9 mouse cellular contexts compared by ENCODE assay signal in the genomic region with DNA sequence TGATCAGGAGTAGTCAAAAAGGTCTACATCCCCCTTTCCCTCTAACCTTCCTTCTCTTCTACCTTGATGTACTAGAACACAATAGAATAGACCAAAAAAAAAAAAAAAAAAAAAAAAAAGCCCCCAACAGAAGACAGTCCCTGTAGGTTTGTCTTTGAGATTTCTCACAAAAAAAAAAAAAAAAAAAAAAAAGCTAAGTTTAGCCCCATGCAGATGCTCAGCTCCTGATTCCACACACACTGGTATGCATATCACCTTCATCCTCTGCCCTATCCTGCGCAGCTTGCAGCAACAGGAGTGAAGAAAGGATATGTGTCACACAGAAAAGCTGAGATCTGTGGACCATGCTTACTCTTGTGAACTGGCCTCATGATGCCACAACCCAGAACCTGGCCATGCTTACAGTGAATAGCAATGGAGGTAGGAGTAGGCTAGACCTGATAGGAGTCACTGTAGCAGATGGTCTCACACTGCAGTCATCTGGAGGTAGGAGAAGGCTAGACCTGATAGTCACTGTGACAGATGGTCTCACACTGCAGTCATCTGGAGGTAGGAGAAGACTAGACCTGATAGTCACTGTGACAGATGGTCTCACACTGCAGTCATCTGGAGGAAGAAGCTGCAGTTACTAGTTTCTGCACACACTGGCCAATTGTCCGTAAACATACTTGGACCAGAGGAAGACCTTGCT. TPM values are rescaled to one million over a fixed set of nuclear protein-coding genes. Genes with fewer than 3 reads are reported as not detected.
DNase-seq lines count a peak whose midpoint lies in the region; ATAC-seq and TF ChIP-seq lines count a peak whose summit lies in the region.
"Had no signal": no experiment of that assay in that cellular context is flagged by ENCODE, and none has a peak within 500 bp of the region (broad histone marks: within the 10 kb centered on the region; RNA-seq: fewer than 3 reads in every experiment).

No protein-coding gene starts in this region.

- no peak for TF ChIP-seq EP300 in lung, postnatal 0 days (IDR thresholded peaks at IDR 0.05)

- H3K27ac ChIP-seq in heart, embryonic 11.5 days (ENCODE audit: low read depth, low read length) = no peak overlapping the region
- no peak overlapping the region for H3K27ac ChIP-seq in neural tube, embryonic 13.5 days (replicated peaks)
- H3K27ac ChIP-seq in lung, postnatal 0 days (ENCODE audit: low read length) = no peak overlapping the region

- H3K9ac ChIP-seq in heart, embryonic 11.5 days (ENCODE audit: low read depth, low read length) = no peak overlapping the region
- no peak overlapping the region for H3K9ac ChIP-seq in neural tube, embryonic 13.5 days
- no peak overlapping the region for H3K9ac ChIP-seq in lung, postnatal 0 days (replicated peaks; ENCODE audit: low read depth)

- peaks cover 12% of the 10 kb centered on the region for H3K4me1 ChIP-seq in heart, embryonic 11.5 days (ENCODE audit: control insufficient read depth, insufficient read depth, low read length)
- H3K4me1 ChIP-seq in neural tube, embryonic 13.5 days (replicated peaks) = peaks cover 46% of the 10 kb centered on the region
- peaks cover 4% of the 10 kb centered on the region; the same call in 1 of the 2 replicates for H3K4me1 ChIP-seq in lung, adult 2 months (ENCODE audit: control insufficient read depth, insufficient read depth, low read length)
- peaks cover 9% of the 10 kb centered on the region; the same call in 1 of the 2 replicates for H3K4me1 ChIP-seq in lung, postnatal 0 days (ENCODE audit: insufficient read depth, low read depth, low read length)

- no peak for ATAC-seq in heart, embryonic 11.5 days (replicated peaks; ENCODE audit: insufficient number of reproducible peaks, low FRiP score, low TSS enrichment)
- no peak for ATAC-seq in neural tube, embryonic 13.5 days (ENCODE audit: low read depth)
- no peak for ATAC-seq in lung, postnatal 0 days

- no peak for TF ChIP-seq POLR2A in lung, adult 2 months (IDR thresholded peaks at IDR 0.05; ENCODE audit: borderline replicate concordance, extremely low read depth, low read depth, low read length)

- H3K4me2 ChIP-seq in heart, embryonic 11.5 days = peak overlapping the region; percentile 65
- H3K4me2 ChIP-seq in neural tube, embryonic 13.5 days = peak overlapping the region; percentile 61
- no peak overlapping the region for H3K4me2 ChIP-seq in lung, postnatal 0 days (replicated peaks; ENCODE audit: low read depth, low read length)

- no peak overlapping the region for H3K4me3 ChIP-seq in heart, embryonic 11.5 days (ENCODE audit: low read depth, low read length)
- no peak overlapping the region for H3K4me3 ChIP-seq in neural tube, embryonic 13.5 days
- H3K4me3 ChIP-seq in lung, adult 2 months (replicated peaks; ENCODE audit: extremely low read depth, low read depth, low read length) = no peak overlapping the region
- H3K4me3 ChIP-seq in lung, postnatal 0 days (ENCODE audit: low read depth, low read length) = no peak overlapping the region

- no peak for DNase-seq in heart, adult 18-20 months
- DNase-seq in right cerebral cortex, adult 18-20 months = peak; percentile 17
- no peak for DNase-seq in right cerebral cortex, postnatal 25 days
- DNase-seq in induced T-regulatory cell, adult 2 months (ENCODE audit: low read depth) = peak; percentile 33
- no peak for DNase-seq in lung, adult 2 months
- no peak for DNase-seq in lung, postnatal 0 days (ENCODE audit: low spot score)
- DNase-seq: adrenal gland, adult 8-10 months had no signal

- no peaks in the 10 kb centered on the region for H3K27me3 ChIP-seq in heart, embryonic 11.5 days (ENCODE audit: control insufficient read depth, insufficient read depth, low read length)
- no peaks in the 10 kb centered on the region for H3K27me3 ChIP-seq in neural tube, embryonic 13.5 days
- no peaks in the 10 kb centered on the region for H3K27me3 ChIP-seq in lung, postnatal 0 days (replicated peaks; ENCODE audit: insufficient read depth, low read length)

- 92% methylated on average over 2 of the region's 2 CpGs for WGBS in heart, embryonic 11.5 days (ENCODE audit: insufficient replicate concordance)
- WGBS in neural tube, embryonic 13.5 days = 92% methylated on average over 2 of the region's 2 CpGs
- WGBS in lung, adult 2 months = 98% methylated on average over 2 of the region's 2 CpGs
- 88% methylated on average over 2 of the region's 2 CpGs for WGBS in lung, postnatal 0 days

- no peaks in the 10 kb centered on the region for H3K36me3 ChIP-seq in heart, embryonic 11.5 days (ENCODE audit: control insufficient read depth, insufficient read depth, low read length)
- H3K36me3 ChIP-seq in neural tube, embryonic 13.5 days = 0 out of 2 replicates have a peak, but pooled peaks cover under 1% of the 10 kb centered on the region
- no peaks in the 10 kb centered on the region for H3K36me3 ChIP-seq in lung, postnatal 0 days (ENCODE audit: insufficient read depth, low read length)

- TF ChIP-seq CTCF in lung, adult 2 months (IDR thresholded peaks at IDR 0.05; ENCODE audit: insufficient read depth, low read length) = no peak
- TF ChIP-seq CTCF in lung, postnatal 0 days (IDR thresholded peaks at IDR 0.05) = no peak

- no peaks in the 10 kb centered on the region for H3K9me3 ChIP-seq in heart, embryonic 11.5 days (replicated peaks; ENCODE audit: control insufficient read depth, low read length)
- no peaks in the 10 kb centered on the region; the same call in 1 of the 2 replicates for H3K9me3 ChIP-seq in neural tube, embryonic 13.5 days
- H3K9me3 ChIP-seq in lung, postnatal 0 days (ENCODE audit: low read length) = no peaks in the 10 kb centered on the region

RNA-seq across cellular contexts. Expression of a gene that starts 1.6 kb away (rescaled TPM):
- 31.1 and 40.9 TPM in 2 replicates for polyA plus RNA-seq in heart, embryonic 11.5 days (2014; fragmentation: Nextera tagmentation; extraction: Ambion mirVana)
- 100 to 1,000 TPM; 114 to 116 TPM for total RNA-seq in heart, adult 18-20 months (2021)
- polyA plus RNA-seq in neural tube, embryonic 13.5 days (2015; fragmentation: Nextera tagmentation; extraction: Ambion mirVana) = 58.2 and 61.3 TPM in 2 replicates
- 14.2 and 23.8 TPM in 2 replicates for polyA plus RNA-seq in lung, adult 2 months (2012; rRNA removed)
- 18.3 and 20.6 TPM in 2 replicates for polyA plus RNA-seq in lung, postnatal 0 days (2015; fragmentation: Nextera tagmentation; extraction: Ambion mirVana)

RNA-seq across cellular contexts. Expression of a gene that starts 32.7 kb away (rescaled TPM):
- 6.6 and 8.5 TPM in 2 replicates for polyA plus RNA-seq in heart, embryonic 11.5 days (2014; fragmentation: Nextera tagmentation; extraction: Ambion mirVana)
- total RNA-seq in heart, adult 18-20 months (2021) = 10 to 100 TPM; 33.7 to 35.8 TPM
- polyA plus RNA-seq in neural tube, embryonic 13.5 days (2015; fragmentation: Nextera tagmentation; extraction: Ambion mirVana) = 3.1 and 4.0 TPM in 2 replicates
- 20.6 and 34.1 TPM in 2 replicates for polyA plus RNA-seq in lung, adult 2 months (2012; rRNA removed)
- 12.2 and 13.5 TPM in 2 replicates for polyA plus RNA-seq in lung, postnatal 0 days (2015; fragmentation: Nextera tagmentation; extraction: Ambion mirVana)

Comparison
In these comparisons a context has a peak if more than half of its experiments do, and no peak if none do; other contexts are left out.
1. DNase-seq: peak in right cerebral cortex, adult 18-20 months (single experiment) and induced T-regulatory cell, adult 2 months (single experiment); none in heart, adult 18-20 months (0 of 2), right cerebral cortex, postnatal 25 days (single experiment), lung, adult 2 months (single experiment) and lung, postnatal 0 days (single experiment).